Mouse (Mus musculus) lung, adult 2 months (tissue): ENCODE data around the gene Spcs2. TPM values are rescaled to one million over a fixed set of nuclear protein-coding genes. Genes with fewer than 3 reads are reported as not detected.
A peak's percentile ranks its signal among the peaks of the same experiment; 100 is the strongest.
"Not testable (repeated sequence)": the region's sequence is repeated elsewhere in the genome, so short reads cannot be mapped to it uniquely, and the experiment has no call there.

ENCODE experiments used
- DNase-seq: peaks from one replicate; pipeline ENCODE4 v3.0.0; 2022
- H3K4me1 ChIP-seq: fragments of 200-500 bp; 2 replicates; pipeline ENCODE4 v1.6.1; 2011; ENCODE audit warnings: low read length; ENCODE audit not compliant: control insufficient read depth, insufficient read depth
- H3K4me3 ChIP-seq: fragments of 200-500 bp; replicated peaks from 2 replicates; pipeline ENCODE3; 2011; ENCODE audit warnings: low read depth, mild to moderate bottlenecking, control low read depth, low read length; ENCODE audit errors: extremely low read depth
- CTCF ChIP-seq: fragments of 200-500 bp; IDR thresholded peaks from 2 replicates; pipeline ENCODE4 v1.5.1; 2011; ENCODE audit warnings: mild to moderate bottlenecking, low read length, control low read depth; ENCODE audit not compliant: insufficient read depth
- POLR2A ChIP-seq: fragments of 200-500 bp; IDR thresholded peaks from 2 replicates; pipeline ENCODE4 v1.6.1; 2011; ENCODE audit warnings: low read depth, mild to moderate bottlenecking, control low read depth, low read length, borderline replicate concordance; ENCODE audit errors: extremely low read depth
- WGBS: fragments of 180-500 bp; shearing (Covaris S2); methylation state at CpG from one replicate; pipeline ENCODE4 v1.1.7; 2018; 5-methylcytosine and 5-hydroxymethylcytosine counted together
- polyA plus RNA-seq: library from polyadenylated mRNA; depleted of rRNA; stranded (reverse); fragments of >200 nt; gene quantifications from 2 replicates; pipeline ENCODE4 v1.2.3, GENCODE M21; 2012

Gene Spcs2
- polyA plus RNA-seq, 1 experiment, result 45.6 TPM

GRCm38 (mm10) chr7:99805340-99805739, 57.9 kb downstream of the Spcs2 start:
- WGBS, result 49% methylated on average over 1 of the region's 1 CpGs
- TF ChIP-seq POLR2A, result no peak

DNA sequence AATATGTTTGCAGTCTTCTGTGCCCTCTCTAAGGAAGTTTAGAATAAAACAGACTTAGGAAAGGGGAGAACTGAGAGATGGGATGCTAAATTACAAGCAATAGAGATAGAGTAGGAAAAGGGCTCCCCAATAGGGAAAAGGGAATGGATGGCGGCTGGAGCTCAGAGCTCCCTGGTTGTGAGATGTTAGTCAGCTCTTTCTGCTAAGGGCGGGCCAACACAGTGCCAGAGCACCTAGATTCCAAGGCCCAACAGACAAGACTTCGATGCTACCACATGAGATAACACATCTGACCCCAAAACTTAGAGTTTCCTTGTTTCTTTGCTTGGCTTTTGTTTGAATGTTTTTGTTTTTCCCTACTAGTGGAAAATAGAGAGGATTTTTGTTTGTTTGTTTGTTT, 59.2 kb downstream of the Spcs2 start:
- not testable (repeated sequence) for H3K4me3 ChIP-seq, H3K4me1 ChIP-seq, DNase-seq
- 83% methylated on average over 3 of the region's 3 CpGs for WGBS

More at GRCm38 (mm10) chr7:99805340-99805739, 57.9 kb downstream of the Spcs2 start:
- no peak for DNase-seq
- Histone ChIP-seq H3K4me3 (no peak overlapping the region), H3K4me1 (no peaks in the 10 kb centered on the region)

DNA sequence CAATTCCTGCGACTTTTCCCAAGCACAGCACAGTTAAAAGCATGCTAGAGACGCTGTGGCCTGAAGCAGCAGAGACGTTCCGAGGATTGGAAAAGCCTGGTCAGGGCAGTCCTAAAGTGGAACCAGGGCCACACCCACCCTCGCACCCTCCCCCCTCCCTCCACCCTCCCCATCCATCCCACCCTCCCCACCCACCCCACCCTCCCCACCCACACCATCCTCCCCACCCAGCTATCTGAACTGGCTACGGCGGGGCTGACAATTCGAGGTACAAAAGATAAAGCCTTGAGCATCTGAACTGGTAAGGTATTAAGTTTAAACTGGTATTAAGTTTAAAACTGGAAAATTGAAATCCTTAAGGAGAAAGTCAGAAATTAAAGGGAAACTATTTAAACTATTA, 59.7 kb downstream of the Spcs2 start:
- Histone ChIP-seq H3K4me1 (no peaks in the 10 kb centered on the region), H3K4me3 (no peak overlapping the region)
- WGBS, result 66% methylated on average over 8 of the region's 8 CpGs
- DNase-seq, result no peak
- TF ChIP-seq POLR2A, result no peak
- TF ChIP-seq CTCF, result no peak

DNA sequence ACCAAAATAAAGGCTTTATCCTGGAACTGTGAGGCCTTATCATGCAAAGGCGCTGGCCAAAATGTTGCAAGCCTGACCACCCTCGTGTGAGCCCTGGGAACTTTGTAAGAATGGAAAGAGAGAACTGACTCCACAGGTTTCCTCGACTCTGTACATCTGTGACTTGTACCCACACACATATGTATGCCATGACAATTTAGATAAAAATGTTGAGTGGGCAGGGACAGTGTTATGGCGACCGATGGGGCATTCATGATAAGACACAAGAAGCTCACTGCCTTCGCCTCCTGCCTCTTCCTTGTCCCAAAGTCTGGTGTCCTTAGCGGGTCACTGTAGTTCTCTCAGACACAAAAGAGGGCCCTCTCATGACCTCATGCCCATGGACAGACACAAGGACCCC, 64.1 kb downstream of the Spcs2 start:
- TF ChIP-seq POLR2A (no peak), CTCF (no peak)
- 69% methylated on average over 7 of the region's 7 CpGs for WGBS
- no peak for DNase-seq
- Histone ChIP-seq H3K4me1 (no peaks in the 10 kb centered on the region), H3K4me3 (no peak overlapping the region)

DNA sequence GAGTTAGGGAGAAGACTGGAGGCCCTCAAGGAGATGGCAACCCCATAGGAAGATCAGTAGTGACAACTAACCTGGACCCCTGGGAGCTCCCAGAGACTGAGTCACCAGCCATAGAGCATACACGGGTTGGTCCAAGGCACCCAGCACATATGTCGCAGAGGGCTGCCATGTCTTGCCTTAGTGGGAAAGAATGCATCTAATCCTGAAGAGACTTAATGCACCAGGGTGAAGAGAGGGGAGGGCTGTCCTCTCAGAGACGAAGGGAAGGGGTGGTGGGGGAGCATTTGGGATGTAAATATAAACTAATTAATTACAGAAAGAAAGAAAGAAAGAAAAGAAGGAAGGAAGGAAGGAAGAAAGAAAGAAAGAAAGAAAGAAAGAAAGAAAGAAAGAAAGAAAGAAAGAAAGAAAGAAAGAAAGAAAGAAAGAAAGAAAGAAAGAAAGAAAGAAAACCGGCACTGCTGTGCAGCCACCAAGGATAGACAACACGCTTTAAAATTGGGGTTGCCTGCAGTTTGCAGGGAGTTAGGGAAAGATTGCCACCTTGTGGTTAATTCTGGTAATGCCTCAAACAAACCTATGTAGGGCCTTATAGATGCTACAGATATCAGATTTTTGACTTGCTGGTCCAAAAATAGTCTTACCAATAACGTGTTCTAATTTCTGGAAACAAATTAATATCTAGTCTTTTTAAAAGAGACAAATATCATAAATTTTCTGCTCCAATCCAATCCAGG, 65.2 kb downstream of the Spcs2 start:
- no peak for DNase-seq
- no peak for TF ChIP-seq POLR2A
- TF ChIP-seq CTCF, result peak; percentile 18; the same call in 1 of the 2 replicates
- 37% methylated on average over 6 of the region's 6 CpGs for WGBS
- no peaks in the 10 kb centered on the region for H3K4me1 ChIP-seq
- no peak overlapping the region for H3K4me3 ChIP-seq

- DNase-seq, result no peak
- TF ChIP-seq POLR2A, result no peak
- TF ChIP-seq CTCF, result no peak
- 83% methylated on average over 3 of the region's 3 CpGs for WGBS
- Histone ChIP-seq H3K4me3 (no peak overlapping the region), H3K4me1 (no peaks in the 10 kb centered on the region)
Measured at GRCm38 (mm10) chr7:99797261-99797660, 66.0 kb downstream of the Spcs2 start.

GRCm38 (mm10) chr7:99796471-99796870, 66.8 kb downstream of the Spcs2 start:
- TF ChIP-seq POLR2A (no peak), CTCF (no peak)
- no peak overlapping the region for H3K4me3 ChIP-seq
- WGBS, result 80% methylated on average over 3 of the region's 3 CpGs
- no peaks in the 10 kb centered on the region for H3K4me1 ChIP-seq
- no peak for DNase-seq

GRCm38 (mm10) chr7:99795192-99795981, 67.9 kb downstream of the Spcs2 start:
- no peak overlapping the region for H3K4me3 ChIP-seq
- DNase-seq, result no peak
- 13% methylated on average over 17 of the region's 17 CpGs for WGBS

DNA sequence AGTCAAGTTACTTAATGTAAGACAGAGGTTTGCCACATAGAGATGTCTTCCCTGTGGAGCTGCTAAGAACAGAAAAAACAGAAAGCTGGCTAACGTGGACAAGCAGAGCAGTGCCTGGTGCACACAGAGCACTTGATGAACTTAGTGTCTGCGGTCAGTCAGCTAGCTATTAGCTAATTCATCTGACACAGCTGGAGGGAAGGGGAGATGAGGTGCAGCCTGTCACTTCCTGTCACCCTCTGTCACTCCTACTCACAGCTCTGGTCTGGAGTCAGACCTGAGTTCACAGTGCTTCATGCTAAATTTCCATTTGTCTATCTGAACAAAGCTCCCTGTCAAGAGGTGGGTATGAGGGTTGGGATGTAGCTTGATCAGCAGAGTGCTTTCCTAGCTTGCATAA, 69.2 kb downstream of the Spcs2 start:
- no peak for DNase-seq
- Histone ChIP-seq H3K4me3 (no peak overlapping the region), H3K4me1 (no peaks in the 10 kb centered on the region)
- TF ChIP-seq CTCF (no peak), POLR2A (no peak)
- WGBS, result 50% methylated on average over 2 of the region's 2 CpGs

More at GRCm38 (mm10) chr7:99795192-99795981, 67.9 kb downstream of the Spcs2 start:
- TF ChIP-seq POLR2A (no peak), CTCF (no peak)
- no peaks in the 10 kb centered on the region for H3K4me1 ChIP-seq

DNA sequence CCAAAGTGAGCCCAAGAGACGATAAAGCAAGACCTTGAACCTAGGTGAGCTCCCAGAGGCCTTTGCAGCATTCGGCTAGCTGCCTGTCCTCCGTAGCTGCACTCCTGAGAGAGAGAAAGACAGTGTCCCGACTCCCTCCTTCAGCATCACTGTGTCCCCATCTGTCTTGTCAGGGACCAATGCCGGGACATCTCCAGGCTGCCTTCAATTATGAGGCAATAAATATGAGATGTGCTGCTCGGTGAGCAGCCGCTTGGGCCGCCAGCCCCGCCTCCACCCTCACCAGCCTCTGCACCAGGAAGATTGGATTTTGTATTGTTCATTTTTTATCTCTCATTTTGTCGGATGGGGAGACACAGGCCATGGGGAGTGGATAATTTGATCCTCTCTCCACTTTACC, 72.4 kb downstream of the Spcs2 start:
- 81% methylated on average over 10 of the region's 10 CpGs for WGBS
- Histone ChIP-seq H3K4me1 (no peaks in the 10 kb centered on the region), H3K4me3 (no peak overlapping the region)
- DNase-seq, result no peak
- TF ChIP-seq CTCF (no peak), POLR2A (no peak)
